Mouse (Mus musculus) pancreas, adult 10 weeks (tissue): ENCODE data around the gene Mup22. TPM values are rescaled to one million over a fixed set of nuclear protein-coding genes. Genes with fewer than 3 reads are reported as not detected.

Experiments used
- polyA plus RNA-seq: library from polyadenylated mRNA; stranded (reverse); fragments of 350-450 nt; fragmentation: Illumina TruSeq; extraction: RNeasy Lipid Tissue Mini Kit (QIAGEN cat#74804); gene quantifications from one replicate; pipeline ENCODE4 v1.2.3, GENCODE M21; 2015; ENCODE audit warnings: low read depth, low replicate concordance; ENCODE audit not compliant: insufficient read depth

The Mup22 gene
- polyA plus RNA-seq = not detected

GRCm38 (mm10) chr4:60821363-60821762 is at the start of gene Mup22:
Gene Mup22, minus strand, starts transcription at chr4:60821463.

Other genes with a start within 250 kb of the Mup22 start
- gene Mup10, start 239.3 kb downstream of the Mup22 start, polyA plus RNA-seq = not detected
- not detected for gene Mup11, start 159.1 kb downstream of the Mup22 start, polyA plus RNA-seq
- not detected for gene Mup12, start 80.1 kb downstream of the Mup22 start, polyA plus RNA-seq